Mouse (Mus musculus) liver, postnatal 0 days (tissue): ENCODE measurements around the gene Tbxa2r. TPM values are rescaled to one million over a fixed set of nuclear protein-coding genes. Genes with fewer than 3 reads are reported as not detected.

Experiments used
- ATAC-seq: fragments of 200-750 bp; cut with Nextera tagmentation; 2 replicates; pipeline ENCODE4 v1.8.0; 2017; ENCODE audit warnings: mild to moderate bottlenecking, moderate library complexity
- DNase-seq: peaks from one replicate; pipeline ENCODE4 v3.0.0-alpha.2; 2016
- H3K27ac ChIP-seq: fragments of 300-500 bp; sonication (generic); 2 replicates; pipeline ENCODE4 v1.5.1; 2014; ENCODE audit warnings: antibody characterized with exemption, moderate library complexity, mild to moderate bottlenecking, low read depth
- H3K27me3 ChIP-seq: fragments of 300-500 bp; sonication (generic); 2 replicates; pipeline ENCODE4 v1.6.1; 2014; ENCODE audit warnings: low read length, control low read depth, mixed read lengths; ENCODE audit not compliant: insufficient read depth
- H3K36me3 ChIP-seq: fragments of 300-500 bp; sonication (generic); replicated peaks from 2 replicates; pipeline ENCODE4 v1.6.1; 2014; ENCODE audit warnings: mild to moderate bottlenecking, control low read depth, low read length, moderate library complexity, mixed read lengths; ENCODE audit not compliant: insufficient read depth
- H3K4me1 ChIP-seq: fragments of 300-500 bp; sonication (generic); 2 replicates; pipeline ENCODE4 v1.6.1; 2014; ENCODE audit warnings: antibody characterized with exemption, mild to moderate bottlenecking, control low read depth; ENCODE audit not compliant: insufficient read depth
- H3K4me2 ChIP-seq: fragments of 300-500 bp; sonication (generic); 2 replicates; pipeline ENCODE4 v1.6.1; 2014; ENCODE audit warnings: low read depth, mild to moderate bottlenecking, low read length, moderate library complexity, mixed read lengths
- H3K4me3 ChIP-seq: fragments of 300-500 bp; sonication (generic); 2 replicates; pipeline ENCODE4 v1.5.1; 2014; ENCODE audit warnings: low read depth, low read length
- H3K9ac ChIP-seq: fragments of 300-500 bp; sonication (generic); replicated peaks from 2 replicates; pipeline ENCODE4 v1.6.1; 2014; ENCODE audit warnings: mild to moderate bottlenecking, moderate library complexity
- H3K9me3 ChIP-seq: fragments of 300-500 bp; sonication (generic); 2 replicates; pipeline ENCODE4 v1.6.1; 2016; ENCODE audit warnings: mild to moderate bottlenecking, control low read depth, low read length, mixed read lengths
- CTCF ChIP-seq: sonication (generic); IDR thresholded peaks from 2 replicates; pipeline ENCODE4 v1.5.1; 2016; ENCODE audit warnings: antibody characterized with exemption, low read depth
- EP300 ChIP-seq: IDR thresholded peaks from 2 replicates; pipeline ENCODE4 v1.6.1; 2016; ENCODE audit warnings: antibody characterized with exemption, low read depth, mild to moderate bottlenecking
- WGBS: fragments of 180-500 bp; shearing (Covaris S2); extraction: QIAGEN DNeasy Blood & Tissue Kit; methylation state at CpG from one replicate; pipeline ENCODE4 v1.1.7; 2014; ENCODE audit not compliant: insufficient replicate concordance; 5-methylcytosine and 5-hydroxymethylcytosine counted together
- polyA plus RNA-seq: library from polyadenylated mRNA; unstranded; fragments of >200 nt; fragmentation: Nextera tagmentation; extraction: Ambion mirVana; gene quantifications from 2 replicates; pipeline ENCODE4 v1.2.1, GENCODE M21; 2015

The Tbxa2r gene
- polyA plus RNA-seq, 1 experiment from 2014 or later = 5.4 TPM

GRCm38 (mm10) chr10:81365672-81366476 is 37.3 kb downstream of the Tbxa2r start, which contains the start of gene 4930404N11Rik:
Gene 4930404N11Rik (minus strand): TSS chr10:81365816.
- peak within 1 kb of the TSS; percentile 50; the same call in 1 of the 2 replicates for H3K27ac ChIP-seq
- 37% methylated on average over 12 of the region's 12 CpGs for WGBS
- ATAC-seq (no peak), DNase-seq (peak; percentile 44)
- H3K9ac ChIP-seq = no peak within 1 kb of the TSS
- no peaks in the 10 kb centered on the region for H3K27me3 ChIP-seq
- H3K4me2 ChIP-seq = no peak within 1 kb of the TSS
- no peak within 1 kb of the TSS for H3K4me3 ChIP-seq
- H3K4me1 ChIP-seq = peaks cover 47% of the 10 kb centered on the region
- TF ChIP-seq EP300 (no peak), CTCF (no peak)
- no peaks in the 10 kb centered on the region for H3K9me3 ChIP-seq
- H3K36me3 ChIP-seq = peaks cover 79% of the 10 kb centered on the region

- Histone ChIP-seq H3K9me3 (no peaks in the 10 kb centered on the region), H3K36me3 (peaks cover 79% of the 10 kb centered on the region), H3K4me1 (peaks cover 42% of the 10 kb centered on the region), H3K4me2 (no peak overlapping the region), H3K27ac (peak overlapping the region; percentile 50; the same call in 1 of the 2 replicates), H3K4me3 (no peak overlapping the region), H3K9ac (no peak overlapping the region), H3K27me3 (no peaks in the 10 kb centered on the region)
- no peak for TF ChIP-seq CTCF
- TF ChIP-seq EP300 = no peak
- ATAC-seq = no peak
- DNase-seq = no peak
- WGBS = 63% methylated on average over 6 of the region's 6 CpGs
These were observed 38.1 kb downstream of the Tbxa2r start for GRCm38 (mm10) chr10:81366477-81367206.

- DNase-seq = no peak
- Histone ChIP-seq H3K4me3 (no peak overlapping the region), H3K36me3 (peaks cover 79% of the 10 kb centered on the region), H3K27ac (no peak overlapping the region), H3K4me1 (peaks cover 37% of the 10 kb centered on the region), H3K27me3 (no peaks in the 10 kb centered on the region), H3K4me2 (no peak overlapping the region), H3K9me3 (no peaks in the 10 kb centered on the region), H3K9ac (no peak overlapping the region)
- WGBS = 89% methylated on average over 6 of the region's 6 CpGs
- ATAC-seq = no peak
- TF ChIP-seq EP300 = no peak
- no peak for TF ChIP-seq CTCF
These were observed 38.6 kb downstream of the Tbxa2r start for GRCm38 (mm10) chr10:81367207-81367495.

- Histone ChIP-seq H3K27me3 (no peaks in the 10 kb centered on the region), H3K4me2 (peak overlapping the region; percentile 68), H3K9me3 (no peaks in the 10 kb centered on the region), H3K4me1 (peaks cover 28% of the 10 kb centered on the region), H3K4me3 (no peak overlapping the region), H3K27ac (no peak overlapping the region), H3K36me3 (peaks cover 53% of the 10 kb centered on the region), H3K9ac (no peak overlapping the region)
- ATAC-seq = no peak
- TF ChIP-seq CTCF = no peak
- no peak for TF ChIP-seq EP300
- no peak for DNase-seq
- WGBS = 94% methylated on average over 10 of the region's 10 CpGs
These were observed 46.8 kb downstream of the Tbxa2r start for GRCm38 (mm10) chr10:81375322-81375721.

DNA sequence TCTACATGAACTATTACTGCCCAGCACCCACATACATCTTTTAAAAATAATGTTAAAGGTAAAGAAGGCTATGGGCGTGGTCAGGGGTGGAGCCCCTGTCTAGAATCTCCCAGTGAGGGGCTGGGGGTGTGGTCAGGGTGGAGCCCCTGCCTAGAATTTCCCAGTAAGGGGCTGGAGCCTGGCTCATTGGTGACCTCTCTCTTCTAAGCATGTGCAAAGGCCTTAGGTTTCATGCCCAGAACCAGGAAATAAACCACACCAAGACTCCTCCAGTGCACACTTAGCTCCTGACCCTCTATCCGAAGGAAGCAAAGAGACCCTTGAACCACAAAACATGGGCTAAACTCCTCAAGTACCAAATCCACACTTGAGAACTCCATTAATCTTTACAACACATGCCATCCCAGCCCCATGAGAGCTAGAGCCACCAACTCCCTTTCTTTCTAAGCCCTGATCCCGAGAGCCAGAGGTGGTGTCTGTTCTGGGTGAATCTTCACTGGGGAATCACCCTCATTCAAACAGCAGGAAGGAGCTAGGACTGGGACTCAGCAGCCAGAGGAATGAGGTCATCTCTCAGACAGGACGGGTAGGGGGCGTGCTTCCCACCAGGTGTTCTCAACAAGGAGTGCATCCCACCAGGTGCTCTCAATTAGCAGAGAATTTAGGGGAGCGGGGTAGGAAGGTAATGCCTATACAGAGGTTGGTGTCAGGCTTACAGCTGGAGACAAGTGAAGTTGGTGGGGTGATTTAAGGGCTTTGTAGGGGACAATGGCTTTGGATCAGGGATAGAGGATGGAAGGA is 48.2 kb downstream of the Tbxa2r start:
- peak overlapping the region; percentile 87 for H3K27ac ChIP-seq
- no peaks in the 10 kb centered on the region for H3K27me3 ChIP-seq
- H3K9ac ChIP-seq = peak overlapping the region; percentile 97
- H3K4me3 ChIP-seq = peak overlapping the region; percentile 87
- H3K4me1 ChIP-seq = peaks cover 39% of the 10 kb centered on the region
- H3K4me2 ChIP-seq = peak overlapping the region; percentile 68
- H3K36me3 ChIP-seq = peaks cover 39% of the 10 kb centered on the region
- TF ChIP-seq CTCF = peak; percentile 25; the same call in 1 of the 2 replicates
- TF ChIP-seq EP300 = no peak
- ATAC-seq (no peak), DNase-seq (peak; percentile 67)
- H3K9me3 ChIP-seq = no peaks in the 10 kb centered on the region
- WGBS = 41% methylated on average over 6 of the region's 6 CpGs

- Histone ChIP-seq H3K9ac (peak overlapping the region; percentile 97), H3K4me1 (peaks cover 39% of the 10 kb centered on the region), H3K27ac (peak overlapping the region; percentile 87), H3K4me3 (peak overlapping the region; percentile 87), H3K36me3 (peaks cover 33% of the 10 kb centered on the region), H3K4me2 (peak overlapping the region; percentile 68), H3K27me3 (no peaks in the 10 kb centered on the region), H3K9me3 (no peaks in the 10 kb centered on the region)
- no peak for ATAC-seq
- DNase-seq = no peak
- 43% methylated on average over 2 of the region's 2 CpGs for WGBS
- TF ChIP-seq CTCF (no peak), EP300 (no peak)
These were observed 48.8 kb downstream of the Tbxa2r start for GRCm38 (mm10) chr10:81377362-81377664.
